Mouse (Mus musculus) thymus, postnatal 36 days (tissue): ENCODE measurements around the gene Nrxn1.
"Not testable (repeated sequence)": the region's sequence is repeated elsewhere in the genome, so short reads cannot be mapped to it uniquely, and the experiment has no call there.

Experiments used
- DNase-seq, 2 experiments: peaks; one replicate each; pipeline ENCODE4 v3.0.0; 2022; ENCODE audit warnings: mixed read lengths in 2 of 2

The Nrxn1 gene

GRCm38 (mm10) chr17:90546806-90547205, 546.1 kb downstream of the Nrxn1 start:
- DNase-seq, result no peak

- no peak for DNase-seq
Measured at GRCm38 (mm10) chr17:90544639-90545259, 548.1 kb downstream of the Nrxn1 start.

GRCm38 (mm10) chr17:90543986-90544638, 548.8 kb downstream of the Nrxn1 start:
- no peak for DNase-seq

GRCm38 (mm10) chr17:90531443-90531842, 561.4 kb downstream of the Nrxn1 start:
- DNase-seq, result no peak

- DNase-seq, result no peak
Measured at GRCm38 (mm10) chr17:90506026-90506425, 586.8 kb downstream of the Nrxn1 start.

GRCm38 (mm10) chr17:90503999-90504398, 588.9 kb downstream of the Nrxn1 start:
- not testable (repeated sequence) for DNase-seq

- no peak for DNase-seq
Measured at GRCm38 (mm10) chr17:90501023-90501675, 591.7 kb downstream of the Nrxn1 start.

- DNase-seq, result no peak
Measured at GRCm38 (mm10) chr17:90479531-90480250, 613.2 kb downstream of the Nrxn1 start.

GRCm38 (mm10) chr17:90456748-90457147, 636.1 kb downstream of the Nrxn1 start:
- no peak for DNase-seq

- DNase-seq, result no peak
Measured at GRCm38 (mm10) chr17:90455904-90456303, 637.0 kb downstream of the Nrxn1 start.

- no peak for DNase-seq
Measured at GRCm38 (mm10) chr17:90455409-90455775, 637.5 kb downstream of the Nrxn1 start.

- DNase-seq, result peak in 1 of 2 experiments; percentile 5
Measured at GRCm38 (mm10) chr17:90454738-90455408, 638.0 kb downstream of the Nrxn1 start.

- DNase-seq, result no peak
Measured at GRCm38 (mm10) chr17:90454356-90454737, 638.5 kb downstream of the Nrxn1 start.

- DNase-seq, result no peak
Measured at GRCm38 (mm10) chr17:90453280-90453679, 639.6 kb downstream of the Nrxn1 start.

- no peak for DNase-seq
Measured at GRCm38 (mm10) chr17:90452770-90453169, 640.1 kb downstream of the Nrxn1 start.

GRCm38 (mm10) chr17:90451384-90451783, 641.5 kb downstream of the Nrxn1 start:
- DNase-seq, result no peak

GRCm38 (mm10) chr17:90443067-90443466, 649.8 kb downstream of the Nrxn1 start:
- DNase-seq, result no peak

- DNase-seq, result no peak
Measured at GRCm38 (mm10) chr17:90435836-90436235, 657.0 kb downstream of the Nrxn1 start.

GRCm38 (mm10) chr17:90435371-90435770, 657.5 kb downstream of the Nrxn1 start:
- DNase-seq, result no peak

- no peak for DNase-seq
Measured at GRCm38 (mm10) chr17:90430211-90430610, 662.7 kb downstream of the Nrxn1 start.

GRCm38 (mm10) chr17:90425974-90426373, 666.9 kb downstream of the Nrxn1 start:
- no peak for DNase-seq

GRCm38 (mm10) chr17:90422591-90422990, 670.3 kb downstream of the Nrxn1 start:
- no peak for DNase-seq

- DNase-seq, result no peak
Measured at GRCm38 (mm10) chr17:90420757-90421156, 672.1 kb downstream of the Nrxn1 start.
